Mouse (Mus musculus) liver, adult 2 months (tissue): ENCODE data around the gene Lman1l.

Experiments
- CTCF ChIP-seq: fragments of 200-500 bp; IDR thresholded peaks from 2 replicates; pipeline ENCODE4 v1.5.1; 2011; ENCODE audit warnings: low read depth, low read length, control low read depth
- POLR2A ChIP-seq: fragments of 200-500 bp; IDR thresholded peaks from 2 replicates; pipeline ENCODE4 v1.6.1; 2011; ENCODE audit warnings: low read length, control low read depth; ENCODE audit not compliant: insufficient read depth; ENCODE audit errors: extremely low read depth

- TF ChIP-seq CTCF = peak; percentile 99
- no peak for TF ChIP-seq POLR2A
Measured at GRCm38 (mm10) chr9:57629118-57629874, 8.7 kb upstream of the Lman1l start.
